Mouse (Mus musculus) small intestine, adult 2 months (tissue): ENCODE measurements around the gene Gm340. TPM values are rescaled to one million over a fixed set of nuclear protein-coding genes. Genes with fewer than 3 reads are reported as not detected.

Experiments
- H3K27ac ChIP-seq: fragments of 200-500 bp; 2 replicates; pipeline ENCODE4 v1.5.1; 2012; ENCODE audit warnings: low read depth, low read length, control low read depth, inconsistent platforms; ENCODE audit not compliant: insufficient read depth
- H3K27me3 ChIP-seq: fragments of 200-500 bp; 2 replicates; pipeline ENCODE4 v1.6.1; 2012; ENCODE audit warnings: mild to moderate bottlenecking, moderate library complexity, low read length, inconsistent platforms; ENCODE audit not compliant: control insufficient read depth, insufficient read depth
- H3K36me3 ChIP-seq: fragments of 200-500 bp; 2 replicates; pipeline ENCODE4 v1.6.1; 2012; ENCODE audit warnings: mild to moderate bottlenecking, low read length, control low read depth, inconsistent platforms; ENCODE audit not compliant: control insufficient read depth, insufficient read depth
- H3K4me1 ChIP-seq: fragments of 200-500 bp; 2 replicates; pipeline ENCODE4 v1.6.1; 2012; ENCODE audit warnings: low read length, inconsistent platforms, mixed read lengths; ENCODE audit not compliant: control insufficient read depth, insufficient read depth, insufficient read length
- H3K4me3 ChIP-seq: fragments of 200-500 bp; 2 replicates; pipeline ENCODE4 v1.5.1; 2012; ENCODE audit warnings: low read depth, mild to moderate bottlenecking, control low read depth, inconsistent platforms, low read length, moderate library complexity
- CTCF ChIP-seq: fragments of 200-500 bp; IDR thresholded peaks from 2 replicates; pipeline ENCODE4 v1.5.1; 2012; ENCODE audit warnings: low read depth, mild to moderate bottlenecking, control low read depth, inconsistent platforms, low read length, moderate library complexity, mixed read lengths; ENCODE audit not compliant: insufficient replicate concordance, insufficient read length; ENCODE audit errors: extremely low read depth
- POLR2A ChIP-seq: fragments of 200-500 bp; IDR thresholded peaks from 2 replicates; pipeline ENCODE4 v1.6.1; 2012; ENCODE audit warnings: low read depth, mild to moderate bottlenecking, control low read depth, inconsistent platforms, low read length, moderate library complexity
- WGBS: fragments of 180-500 bp; shearing (Covaris S2); methylation state at CpG from one replicate; pipeline ENCODE4 v1.1.7; 2018; 5-methylcytosine and 5-hydroxymethylcytosine counted together
- polyA plus RNA-seq: library from polyadenylated mRNA; depleted of rRNA; stranded (reverse); fragments of >200 nt; gene quantifications from 2 replicates; pipeline ENCODE4 v1.2.3, GENCODE M21; 2012; rRNA removed

The Gm340 gene
- polyA plus RNA-seq, 1 experiment, result 1.0 TPM

DNA sequence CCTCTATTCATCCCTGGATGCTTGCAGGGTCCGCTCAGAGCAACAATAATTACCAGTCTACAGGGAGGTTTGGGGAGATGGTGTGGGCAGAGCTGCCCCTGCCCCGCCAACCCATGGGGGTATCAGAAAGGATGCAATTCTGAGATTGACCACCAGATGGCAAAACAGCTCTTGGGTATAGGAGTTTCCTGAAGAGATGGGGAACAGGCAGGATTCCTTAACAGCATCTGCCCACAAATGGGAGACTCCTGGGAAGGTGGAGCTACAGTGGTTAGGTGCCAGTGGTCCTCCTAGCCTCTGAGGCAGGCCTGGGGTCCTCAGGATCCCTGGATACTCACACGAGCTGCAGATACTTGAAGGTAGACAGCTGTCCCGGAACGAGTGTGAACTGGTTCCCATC lies 47.4 kb downstream of the Gm340 start:
- Histone ChIP-seq H3K36me3 (no peaks in the 10 kb centered on the region), H3K4me1 (0 out of 2 replicates have a peak, but pooled peaks cover 2% of the 10 kb centered on the region), H3K4me3 (no peak overlapping the region), H3K27me3 (no peaks in the 10 kb centered on the region), H3K27ac (no peak overlapping the region)
- WGBS, result 41% methylated on average over 5 of the region's 5 CpGs
- peak; percentile 70; the same call in 1 of the 2 replicates for TF ChIP-seq CTCF
- no peak for TF ChIP-seq POLR2A

DNA sequence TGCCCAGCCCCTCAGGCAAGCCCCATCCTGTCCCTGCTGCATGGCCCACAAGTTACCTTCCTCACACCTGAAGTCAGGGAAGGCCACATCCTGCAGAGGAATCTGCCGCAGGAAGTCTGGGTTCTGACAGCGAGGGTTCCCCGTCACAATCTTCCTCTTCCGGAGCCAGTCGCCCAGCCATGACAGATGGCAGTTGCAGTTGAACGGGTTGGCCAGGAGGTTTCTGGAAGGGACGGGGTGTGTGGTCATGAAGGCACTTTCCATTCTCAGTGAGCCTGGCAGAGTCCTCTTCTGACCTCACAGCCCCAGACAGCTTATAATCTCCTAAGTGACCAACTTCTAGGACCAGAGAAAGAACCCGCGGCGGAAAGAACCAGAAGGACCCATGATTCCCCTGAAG lies 51.9 kb downstream of the Gm340 start:
- H3K27me3 ChIP-seq, result no peaks in the 10 kb centered on the region
- no peaks in the 10 kb centered on the region for H3K36me3 ChIP-seq
- H3K27ac ChIP-seq, result no peak overlapping the region
- 0 out of 2 replicates have a peak, but pooled peaks cover 2% of the 10 kb centered on the region for H3K4me1 ChIP-seq
- 75% methylated on average over 10 of the region's 10 CpGs for WGBS
- TF ChIP-seq CTCF (no peak), POLR2A (no peak)
- no peak overlapping the region for H3K4me3 ChIP-seq

DNA sequence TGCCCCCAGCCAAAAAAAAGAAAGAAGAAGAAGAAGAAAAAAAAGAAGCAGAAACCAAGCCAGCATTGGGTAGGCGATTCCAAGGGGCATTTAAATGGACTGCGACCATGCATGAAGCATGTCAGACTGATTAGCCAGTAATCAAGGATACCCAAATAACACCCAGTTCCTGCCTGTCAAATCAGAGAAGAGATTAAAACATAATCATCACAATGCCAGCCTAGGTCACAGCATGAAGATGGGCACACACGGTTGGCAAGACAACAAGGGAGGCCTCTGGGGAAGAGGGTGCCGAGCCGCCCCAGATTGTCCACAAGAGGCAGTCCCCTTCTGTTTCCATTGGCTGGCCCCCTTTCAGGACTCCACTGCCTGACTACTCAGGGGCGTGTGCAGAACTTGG lies 52.8 kb downstream of the Gm340 start:
- no peak overlapping the region for H3K27ac ChIP-seq
- no peaks in the 10 kb centered on the region for H3K36me3 ChIP-seq
- H3K4me1 ChIP-seq, result 0 out of 2 replicates have a peak, but pooled peaks cover 2% of the 10 kb centered on the region
- H3K4me3 ChIP-seq, result no peak overlapping the region
- TF ChIP-seq CTCF (no peak), POLR2A (no peak)
- no peaks in the 10 kb centered on the region for H3K27me3 ChIP-seq
- 58% methylated on average over 6 of the region's 6 CpGs for WGBS

Other genes starting within 250 kb of the Gm340 start
- 3.5 and 4.3 TPM in 2 replicates for gene Pik3ap1, start 197.3 kb upstream of the Gm340 start, polyA plus RNA-seq
- 1.6 and 2.9 TPM in 2 replicates for gene Lcor, start 99.7 kb upstream of the Gm340 start, polyA plus RNA-seq
- 0.27 and 0.94 TPM in 2 replicates for gene Slit1, start 161.3 kb downstream of the Gm340 start, polyA plus RNA-seq
- gene Arhgap19, start 219.7 kb downstream of the Gm340 start, polyA plus RNA-seq, result 0.71 and 2.1 TPM in 2 replicates
- gene Frat1, start 247.6 kb downstream of the Gm340 start, polyA plus RNA-seq, result 8.1 and 29.1 TPM in 2 replicates